Mouse (Mus musculus) spleen, adult 12 weeks (tissue): ENCODE results near the gene Mrpl42.

Experiments
- DNase-seq: peaks from one replicate; pipeline ENCODE4 v3.0.0; 2022; ENCODE audit warnings: low spot score

Mrpl42 gene

GRCm38 (mm10) chr10:95457367-95458049, 44.2 kb downstream of the Mrpl42 start:
- no peak for DNase-seq

- DNase-seq = no peak
Measured at GRCm38 (mm10) chr10:95456103-95456502, 45.6 kb downstream of the Mrpl42 start.

- DNase-seq = no peak
Measured at GRCm38 (mm10) chr10:95453282-95453681, 48.5 kb downstream of the Mrpl42 start.

- DNase-seq = no peak
Measured at GRCm38 (mm10) chr10:95449033-95449432, 52.7 kb downstream of the Mrpl42 start.

GRCm38 (mm10) chr10:95447954-95448353, 53.8 kb downstream of the Mrpl42 start:
- no peak for DNase-seq

GRCm38 (mm10) chr10:95445104-95446056, 56.4 kb downstream of the Mrpl42 start:
- no peak for DNase-seq

- no peak for DNase-seq
Measured at GRCm38 (mm10) chr10:95442334-95442733, 59.4 kb downstream of the Mrpl42 start.

GRCm38 (mm10) chr10:95440566-95440965, 61.2 kb downstream of the Mrpl42 start:
- no peak for DNase-seq

GRCm38 (mm10) chr10:95439718-95440339, 61.9 kb downstream of the Mrpl42 start:
- DNase-seq = no peak

- DNase-seq = no peak
Measured at GRCm38 (mm10) chr10:95438941-95439340, 62.8 kb downstream of the Mrpl42 start.
